Mouse (Mus musculus) lung, postnatal 25 days (tissue): Measurements from ENCODE around the gene Arhgef28.

Experiments
- DNase-seq: peaks from one replicate; pipeline ENCODE4 v3.0.0; 2022; ENCODE audit warnings: low spot score

Arhgef28 gene

DNA sequence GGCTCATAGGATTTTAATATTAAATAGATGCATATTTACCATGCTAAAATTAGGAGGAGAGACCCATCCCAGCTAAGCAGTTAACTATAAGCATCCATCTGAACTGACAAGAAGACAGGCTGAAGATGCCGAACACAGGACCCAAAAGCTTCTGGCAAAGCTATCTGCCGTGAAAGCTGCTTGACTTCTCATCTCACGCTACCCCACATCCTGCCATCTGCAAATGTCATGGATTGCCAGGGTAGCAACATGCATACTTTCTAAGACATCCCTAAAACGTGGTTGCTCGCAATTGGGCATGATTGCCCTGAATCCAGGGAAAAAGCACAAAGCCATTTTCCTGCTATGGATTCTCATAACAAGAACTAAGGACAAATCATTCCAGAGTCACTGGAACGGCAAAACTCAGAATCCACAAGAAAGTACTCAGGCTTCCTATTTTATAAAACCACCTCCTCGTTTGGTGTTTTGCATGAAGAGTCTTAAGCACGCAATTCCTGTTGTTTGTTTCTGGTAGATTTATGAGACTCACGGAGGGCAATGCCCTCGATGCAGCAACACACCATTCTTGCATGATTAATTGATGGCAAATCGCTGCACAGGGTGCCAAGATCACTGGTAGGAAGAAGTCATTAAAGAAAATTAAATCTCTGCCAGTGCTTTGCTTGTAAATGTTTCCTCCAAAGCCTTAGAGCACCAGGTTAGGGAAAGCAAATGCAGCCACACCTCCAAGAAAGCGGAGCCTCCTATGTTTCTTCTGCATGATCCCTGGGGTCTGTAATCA is 287.9 kb downstream of the Arhgef28 start:
- no peak for DNase-seq

DNA sequence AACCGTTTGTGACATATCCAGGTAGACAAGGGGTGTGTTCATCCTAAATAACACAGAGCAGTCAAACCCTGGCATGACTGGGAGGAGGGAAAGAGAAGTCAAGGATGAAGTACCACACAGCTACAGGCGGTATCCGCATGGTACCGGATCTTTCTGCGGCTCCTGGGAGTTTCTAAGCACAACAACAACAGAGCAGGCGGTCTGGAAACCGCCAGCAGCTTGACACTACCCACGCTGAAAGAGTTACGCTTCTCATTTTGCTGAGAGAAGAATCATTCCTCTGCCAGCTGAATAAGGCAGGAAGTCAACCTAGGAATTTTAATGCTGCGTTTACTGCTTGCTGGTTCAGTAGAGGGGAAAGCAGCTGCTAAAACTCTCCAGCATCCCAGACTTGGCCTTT is 295.2 kb downstream of the Arhgef28 start:
- DNase-seq = no peak

DNA sequence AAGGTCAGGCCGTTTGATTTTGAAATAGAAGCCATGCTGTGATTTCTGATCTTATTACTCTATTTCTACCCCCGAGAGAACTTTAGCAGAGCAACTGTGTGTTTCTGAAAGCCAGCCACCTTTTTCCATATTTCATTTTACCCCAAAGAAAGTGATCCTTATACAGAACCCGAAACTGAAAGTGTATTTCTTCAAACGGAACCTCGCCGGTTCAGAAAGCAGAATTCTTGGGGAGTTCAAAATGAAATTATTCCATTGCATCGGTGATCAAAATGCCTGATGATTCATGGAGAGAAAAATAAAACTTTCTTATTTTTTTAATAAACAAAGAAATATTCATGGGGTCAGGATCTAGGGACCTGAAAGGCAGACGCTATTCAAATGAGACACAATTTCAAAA is 303.4 kb downstream of the Arhgef28 start:
- no peak for DNase-seq

DNA sequence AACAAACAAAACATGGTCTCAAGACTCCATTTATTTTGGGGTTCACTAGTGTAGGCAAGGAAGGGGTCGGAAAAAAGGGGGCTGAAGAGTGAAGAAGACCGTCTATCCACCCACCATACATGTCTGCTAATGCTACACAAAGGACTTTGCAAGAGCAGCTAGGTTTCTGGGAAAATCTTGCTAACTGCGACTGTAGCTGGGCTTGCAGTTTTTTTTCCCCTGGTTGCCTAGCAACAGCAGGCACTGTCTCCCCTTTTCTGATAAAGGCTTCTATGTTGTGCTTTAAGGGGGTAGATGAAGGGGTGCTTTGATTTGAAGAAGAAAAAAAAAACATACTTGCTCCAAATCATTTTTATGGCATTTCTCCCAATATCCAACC is 305.9 kb downstream of the Arhgef28 start:
- no peak for DNase-seq

DNA sequence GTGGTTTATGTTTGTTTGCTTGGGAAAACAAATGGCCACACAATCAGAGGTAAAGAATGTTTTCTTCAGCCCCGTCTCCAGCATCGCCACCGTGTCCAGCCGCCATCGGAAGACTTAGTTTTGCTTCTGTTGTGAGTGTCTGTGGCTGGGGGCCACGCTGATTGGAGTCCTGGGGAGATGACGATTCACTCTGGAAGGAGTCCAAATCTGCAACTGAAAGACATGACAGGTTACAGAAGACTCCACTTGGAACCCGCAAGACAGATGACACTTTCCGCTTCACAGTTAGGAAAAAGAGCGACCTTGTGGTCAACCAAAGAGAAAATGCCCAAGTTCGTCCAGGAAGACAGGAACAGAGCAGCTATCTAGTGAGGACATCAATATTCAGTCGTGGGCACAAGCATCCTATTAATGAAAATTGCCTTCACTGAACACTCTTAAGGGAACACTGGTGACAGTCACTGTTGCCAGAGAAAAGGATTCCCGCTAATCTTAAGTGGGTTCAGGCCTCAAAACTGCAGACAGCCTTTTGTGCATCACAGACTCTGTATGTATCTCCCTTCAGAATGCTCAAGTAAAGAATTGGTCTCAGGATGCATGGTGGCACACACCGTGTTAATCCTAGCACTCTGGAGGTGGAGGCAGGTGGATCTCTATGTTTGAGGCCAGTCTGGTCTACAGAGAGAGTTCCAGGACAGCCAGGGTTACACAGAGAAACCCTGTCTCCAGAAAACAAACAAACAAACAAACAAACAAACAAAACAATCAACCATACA is 306.4 kb downstream of the Arhgef28 start:
- no peak for DNase-seq

DNA sequence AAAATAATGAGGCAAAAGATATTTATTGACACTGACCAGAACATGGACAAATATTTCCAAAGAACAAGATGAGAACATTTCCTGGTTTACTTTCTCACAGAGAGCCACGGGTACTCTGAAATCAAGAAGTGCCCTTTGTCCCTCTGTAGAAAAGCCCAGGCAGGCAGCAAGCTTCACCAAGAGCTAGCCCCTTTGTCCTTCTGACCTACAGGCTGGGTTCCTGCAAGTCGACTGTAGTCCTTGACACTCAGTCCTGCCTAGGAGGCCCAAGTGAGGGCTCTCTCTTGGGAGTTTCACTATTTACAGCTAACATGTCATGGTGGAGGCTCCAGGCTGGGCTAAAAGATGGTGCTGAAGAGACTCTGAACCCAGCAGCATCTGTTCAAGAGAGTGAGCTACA is 307.6 kb downstream of the Arhgef28 start:
- DNase-seq = no peak

DNA sequence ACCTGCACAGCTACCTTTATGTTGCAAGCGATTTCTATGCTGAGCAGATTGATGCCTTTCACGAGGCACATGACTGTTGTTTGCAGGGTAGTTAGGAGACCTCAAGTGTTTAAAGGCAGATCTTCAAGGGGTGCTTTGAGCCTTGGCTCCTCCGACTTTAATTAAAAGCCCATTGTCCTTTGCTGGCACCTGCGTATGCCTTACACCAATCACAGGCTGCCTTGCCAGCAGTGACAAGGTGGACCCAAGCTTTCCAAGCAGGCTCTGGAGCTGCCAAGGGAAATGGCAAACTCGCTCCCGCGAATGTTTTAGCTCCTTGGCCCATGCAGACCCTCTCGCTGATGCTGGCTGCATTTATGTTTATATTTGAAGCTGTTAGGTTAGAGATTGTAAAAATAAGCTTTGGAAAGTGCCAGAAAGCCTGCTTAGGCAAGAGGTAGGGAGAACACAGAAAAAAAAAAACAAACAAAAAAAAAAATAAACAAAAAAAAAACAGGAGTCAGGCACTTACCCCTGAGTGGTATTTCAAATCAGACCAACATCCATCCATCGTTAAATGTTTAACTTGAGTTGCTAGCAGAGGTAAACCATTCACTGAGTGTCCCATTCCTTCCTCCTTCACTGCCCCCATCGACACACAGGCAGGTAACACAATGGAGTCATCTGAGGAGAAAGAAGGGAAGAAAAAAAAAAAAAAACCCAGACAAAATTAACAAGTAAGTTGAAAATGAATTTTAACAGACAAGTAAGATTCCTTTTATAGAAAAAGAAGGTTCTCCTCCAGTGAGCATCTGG is 313.0 kb downstream of the Arhgef28 start:
- peak; percentile 12 for DNase-seq

DNA sequence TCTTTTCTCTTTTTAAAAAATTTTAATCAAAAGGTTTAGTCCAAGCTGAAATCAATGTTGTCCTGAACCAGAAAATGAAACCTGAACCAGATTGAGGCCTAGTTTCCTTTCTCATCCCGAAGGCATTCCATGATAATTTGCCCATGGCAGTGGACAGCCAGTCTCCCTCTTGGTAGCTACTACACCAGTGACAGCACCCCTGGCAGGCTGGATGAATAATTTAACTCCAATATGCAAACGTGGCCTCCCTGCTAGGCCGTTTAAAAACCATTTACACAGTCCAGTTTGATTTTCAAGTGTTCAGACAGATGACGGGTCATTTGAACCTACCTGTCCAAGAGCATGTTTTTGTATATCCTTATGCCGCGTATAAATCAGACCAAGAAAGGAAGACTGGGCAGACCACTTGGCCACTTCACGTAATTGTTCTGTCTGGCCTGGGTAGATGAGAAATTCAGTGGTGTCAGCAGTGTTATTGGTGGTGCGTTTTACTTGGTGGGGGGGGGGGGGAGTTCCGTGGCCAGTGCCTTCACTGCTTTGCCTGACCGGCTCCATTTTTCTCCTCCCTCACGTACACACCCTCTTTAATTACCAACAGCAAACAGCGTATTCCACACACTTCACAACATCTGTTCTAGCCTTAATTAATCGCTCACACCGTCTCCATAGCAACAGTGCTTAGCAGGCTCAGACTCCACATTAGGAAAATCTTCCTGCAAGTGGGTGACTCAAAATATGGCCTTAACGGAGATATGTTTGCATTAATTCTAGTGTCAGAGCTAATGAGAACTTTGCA is 314.0 kb downstream of the Arhgef28 start:
- DNase-seq = no peak

DNA sequence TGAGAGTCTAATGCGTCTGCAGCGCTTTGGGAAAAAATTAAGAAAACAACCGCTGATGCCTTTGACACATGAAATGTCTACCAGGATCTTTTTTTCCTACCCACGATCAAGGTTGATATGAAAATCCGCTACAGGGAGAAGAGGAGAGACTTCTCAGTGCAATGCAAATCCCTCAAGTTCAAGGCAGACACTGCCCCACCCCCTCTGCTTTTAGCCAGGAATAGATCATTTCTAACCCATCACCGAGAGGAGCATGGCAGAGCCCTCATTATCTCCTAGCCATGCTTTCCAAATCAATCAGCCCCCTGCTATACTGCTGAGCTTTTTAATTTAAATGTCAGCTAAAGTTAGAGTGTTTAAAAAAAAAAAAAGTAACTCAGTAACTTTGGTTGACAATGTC is 318.2 kb downstream of the Arhgef28 start:
- DNase-seq = no peak

DNA sequence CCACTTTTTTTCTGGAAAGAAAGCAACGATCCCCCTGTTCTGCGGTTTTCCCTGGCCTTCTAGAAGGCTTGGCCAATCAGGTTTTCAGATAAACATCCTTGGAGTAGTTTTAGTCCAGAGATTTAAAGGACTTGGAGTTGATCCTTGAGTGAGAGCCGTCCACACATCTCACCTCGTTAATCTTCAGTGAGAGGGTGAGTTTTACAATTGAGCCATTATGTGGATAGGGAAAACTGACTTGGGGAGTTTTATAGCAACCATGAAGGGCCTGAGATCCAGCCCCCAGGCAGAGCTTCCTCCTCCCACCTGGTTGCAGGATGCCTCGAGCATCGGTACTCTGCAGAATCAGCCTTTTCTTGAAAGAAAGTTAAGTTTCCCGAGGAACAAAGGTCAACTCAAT is 318.7 kb downstream of the Arhgef28 start:
- DNase-seq = no peak

DNA sequence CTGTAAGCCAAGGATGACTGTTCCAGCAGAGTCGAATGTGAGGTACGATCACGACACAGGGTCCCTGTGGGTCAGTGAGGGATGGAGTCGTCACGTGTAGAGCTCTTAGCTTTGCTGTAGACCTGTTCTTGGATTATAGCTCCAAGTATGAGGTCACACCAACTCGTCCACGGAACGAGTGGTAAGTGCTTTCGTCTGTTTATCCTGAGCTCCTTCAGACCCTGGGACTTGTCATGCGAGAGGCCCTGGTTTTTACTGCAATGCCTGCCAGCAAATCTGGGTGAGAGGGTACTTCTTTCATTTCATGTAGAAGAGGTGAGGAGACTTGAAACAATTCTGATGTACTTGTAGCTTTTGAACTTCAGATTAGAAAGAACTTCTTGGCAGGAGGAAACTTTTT is 322.6 kb downstream of the Arhgef28 start:
- peak; percentile 43 for DNase-seq

DNA sequence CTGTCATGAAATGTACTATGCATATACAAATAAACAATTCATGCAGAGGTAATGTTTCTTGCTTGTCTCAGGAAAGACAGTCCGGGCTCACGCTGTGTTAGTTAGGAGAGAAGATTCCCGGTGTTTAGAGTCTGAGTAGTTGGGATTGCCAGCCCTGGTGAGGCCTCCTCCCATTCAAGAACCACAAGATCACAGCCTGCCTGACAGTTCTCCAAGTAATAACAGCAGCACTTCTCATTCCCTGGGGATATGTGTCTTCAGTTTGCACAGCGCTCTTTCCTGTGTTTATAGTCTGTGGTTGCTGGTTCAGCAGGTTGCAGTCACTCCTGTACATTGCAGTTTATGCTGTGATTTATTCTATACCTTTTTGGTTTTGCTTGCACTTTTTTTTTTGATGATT is 329.8 kb downstream of the Arhgef28 start:
- DNase-seq = no peak

DNA sequence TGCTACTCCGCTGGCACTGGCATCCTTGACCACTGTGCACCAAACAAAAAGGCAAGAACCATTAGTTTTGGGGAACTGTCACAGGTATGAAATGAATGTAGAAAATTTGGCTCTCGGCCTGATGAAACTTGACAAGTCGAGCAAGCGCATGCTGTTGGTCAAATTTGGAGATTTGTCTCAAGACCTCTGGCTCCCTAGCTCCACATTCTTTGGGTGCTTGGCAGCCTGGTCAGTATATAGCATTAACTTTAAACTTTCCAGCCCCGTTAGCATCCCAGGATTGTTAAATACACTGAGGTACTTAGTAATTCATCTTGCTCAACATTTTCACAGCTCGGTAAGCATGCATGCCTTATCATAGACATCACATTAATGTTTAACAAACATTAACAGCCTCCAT is 330.2 kb downstream of the Arhgef28 start:
- DNase-seq = no peak

DNA sequence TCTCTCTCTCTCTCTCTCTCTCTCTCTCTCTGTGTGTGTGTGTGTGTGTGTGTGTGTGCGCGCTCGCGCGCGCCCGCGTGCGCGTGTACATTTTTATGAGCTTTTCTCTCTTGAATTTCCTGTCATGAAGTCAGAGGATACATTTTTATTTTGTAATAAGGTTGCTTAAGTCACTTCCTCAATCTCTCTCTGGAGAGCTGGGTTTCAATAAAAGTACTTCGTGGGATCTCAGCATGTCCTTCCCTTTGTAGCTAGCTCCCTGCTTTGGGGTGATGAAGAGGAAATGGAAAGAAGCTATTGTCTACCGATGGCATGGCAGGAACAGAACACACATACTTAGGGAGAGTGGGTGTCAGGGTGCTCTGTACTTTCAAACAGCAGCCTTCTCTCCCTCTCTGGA is 336.8 kb downstream of the Arhgef28 start:
- DNase-seq = no peak

DNA sequence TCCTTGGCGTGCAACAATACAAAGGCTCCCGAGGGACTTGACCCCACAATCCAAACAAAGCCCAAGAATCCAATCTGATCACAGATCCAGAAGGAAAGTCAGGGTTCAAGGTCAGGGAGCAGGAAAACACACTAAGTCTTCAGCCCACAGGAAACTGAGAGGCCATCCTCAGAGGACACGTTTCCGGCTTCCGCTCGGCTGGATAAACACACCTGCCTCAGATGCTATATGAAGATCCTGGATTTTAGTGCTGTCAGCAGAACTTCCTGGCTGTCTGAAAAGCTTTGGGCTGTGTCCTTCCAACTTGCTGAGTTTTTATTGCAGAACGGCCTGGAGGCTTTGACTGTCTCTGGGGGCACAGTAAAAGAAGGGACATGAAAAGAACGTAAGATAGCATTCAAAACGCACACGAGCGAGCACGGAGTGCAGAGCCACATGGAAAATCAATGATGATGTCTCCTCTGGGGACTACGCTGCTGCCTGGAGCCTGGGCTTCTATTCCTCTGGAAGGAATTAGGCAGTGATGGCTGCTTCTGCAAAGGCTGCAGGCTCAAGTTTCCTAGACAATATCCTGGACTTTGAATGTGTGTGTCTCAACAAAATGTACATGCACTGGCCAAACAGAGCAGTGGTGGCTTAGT is 338.8 kb downstream of the Arhgef28 start:
- DNase-seq = no peak

DNA sequence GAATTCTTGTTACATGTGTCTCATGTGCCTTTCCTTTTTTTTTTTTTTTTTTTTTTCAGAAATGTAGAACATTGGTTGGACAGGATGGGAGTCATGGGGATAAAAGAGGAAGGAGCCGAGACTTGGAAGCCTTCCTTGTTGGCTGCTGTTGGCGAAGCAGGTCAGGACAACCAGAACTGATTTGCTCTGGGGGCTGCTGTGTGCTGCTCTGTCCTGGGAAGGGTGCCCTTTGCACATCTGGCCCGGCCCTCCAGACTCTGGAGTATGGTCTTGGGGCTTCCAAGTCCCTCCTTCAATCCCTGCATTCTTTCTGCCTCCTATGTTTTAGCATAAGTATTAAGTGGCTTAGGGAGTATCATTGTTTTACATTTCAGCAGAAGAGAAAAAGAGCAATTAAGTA is 347.2 kb downstream of the Arhgef28 start:
- DNase-seq = no peak

DNA sequence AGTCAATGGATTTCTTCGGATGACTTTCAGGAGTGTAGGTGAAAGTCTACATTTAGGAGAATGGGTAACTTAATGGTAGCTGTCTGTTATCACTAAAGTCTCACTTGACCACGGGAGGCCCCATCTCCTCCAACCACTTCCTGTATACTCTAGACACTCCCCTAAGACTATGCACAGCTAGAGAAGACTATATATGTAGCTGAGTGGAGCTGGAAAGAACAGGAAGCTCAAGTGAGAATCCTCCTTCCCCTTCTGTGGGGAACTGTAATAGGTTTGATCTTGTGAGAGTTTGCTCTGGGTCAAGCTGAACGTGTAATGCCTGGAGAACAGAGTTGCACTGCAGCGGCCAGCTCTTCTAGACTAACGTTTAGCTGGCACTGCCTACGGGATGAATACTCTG is 348.4 kb downstream of the Arhgef28 start:
- DNase-seq = peak; percentile 18

DNA sequence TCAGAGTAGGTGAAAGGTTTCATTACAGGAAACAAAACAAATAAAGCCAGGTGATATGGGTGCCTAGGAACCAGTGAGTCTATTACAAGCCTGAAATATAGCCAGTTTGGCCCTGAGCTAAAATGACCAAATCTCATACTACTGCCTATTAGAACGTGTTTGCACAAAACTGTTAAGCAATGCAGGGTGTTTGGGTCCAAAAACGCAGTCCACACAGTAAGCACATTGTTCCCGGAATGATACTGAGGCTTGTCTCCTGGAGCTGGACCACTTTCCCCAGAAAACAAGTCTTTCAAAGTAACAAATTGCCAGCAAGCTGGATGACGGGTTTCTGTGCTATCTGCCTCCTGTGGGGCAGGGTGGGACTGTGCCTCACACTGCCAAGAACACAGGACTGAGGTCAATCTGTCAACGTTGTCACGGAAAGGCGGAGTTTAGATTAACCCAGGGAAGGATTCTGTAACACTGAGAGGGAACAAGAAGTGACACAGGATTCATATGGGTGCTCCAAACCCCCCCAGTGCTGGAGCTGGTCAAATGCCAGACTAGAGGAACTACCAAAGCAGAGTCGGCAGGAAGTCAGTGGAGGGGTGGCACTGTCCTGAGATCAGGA is 352.8 kb downstream of the Arhgef28 start:
- peak; percentile 44 for DNase-seq
